Comparison of ENCODE assay signal across 13 mouse cellular contexts in genomic region chr19:44332326-44332725, GRCm38 (mm10). TPM values are rescaled to one million over a fixed set of nuclear protein-coding genes. Genes with fewer than 3 reads are reported as not detected.
DNase-seq lines count a peak whose midpoint lies in the region; ATAC-seq and TF ChIP-seq lines count a peak whose summit lies in the region.
"Had no signal": no experiment of that assay in that cellular context is flagged by ENCODE, and none has a peak within 500 bp of the region (broad histone marks: within the 10 kb centered on the region; RNA-seq: fewer than 3 reads in every experiment).

No protein-coding gene starts in this region.

- no peak for TF ChIP-seq EP300 in MEL (IDR thresholded peaks at IDR 0.05; ENCODE audit: low read depth in 1 of 2, low read length in 2 of 2)

- ATAC-seq in common myeloid progenitor, adult 5-6 weeks (replicated peaks; ENCODE audit: low read depth, poor library complexity, severe bottlenecking) = peak; percentile 32
- no peak for ATAC-seq in megakaryocyte, adult 5-6 weeks (ENCODE audit: poor library complexity, severe bottlenecking)
- ATAC-seq: liver, postnatal 0 days had no signal

- TF ChIP-seq POLR2A in MEL (IDR thresholded peaks at IDR 0.05; ENCODE audit: control insufficient read depth in 1 of 2, insufficient read depth in 1 of 2, low read depth in 1 of 2, low read length in 2 of 2, poor library complexity in 1 of 2) (no peak), myocyte (IDR thresholded peaks at IDR 0.05; ENCODE audit: insufficient read length, low read depth) (no peak)

- H3K27me3 ChIP-seq in MEL (ENCODE audit: control insufficient read depth in 1 of 2, insufficient read depth in 2 of 2, low read length in 2 of 2) (peaks cover 0 to 6% of the 10 kb centered on the region in 2 experiments; a peak in 3 of 4 replicates), myocyte (ENCODE audit: control insufficient read depth, insufficient read depth, insufficient read length) (no peaks in the 10 kb centered on the region)
- H3K27me3 ChIP-seq: heart, embryonic 12.5 days; kidney, embryonic 15.5 days; limb, embryonic 13.5 days; neural tube, embryonic 15.5 days had no signal

- H3K79me2 ChIP-seq in MEL (ENCODE audit: control insufficient read depth, insufficient read depth, low read length, poor library complexity) = no peaks in the 10 kb centered on the region
- no peaks in the 10 kb centered on the region for H3K79me2 ChIP-seq in myocyte (ENCODE audit: control insufficient read depth, insufficient read depth)

- DNase-seq in layer of hippocampus, adult 2 months (ENCODE audit: low spot score in 2 of 2) = peak; percentile 27 to 61
- DNase-seq in layer of hippocampus, adult 9-10 months (ENCODE audit: low spot score) = no peak
- DNase-seq in MEL (ENCODE audit: low read depth, low spot score) = no peak
- no peak for DNase-seq in ovary, postnatal 10 days (ENCODE audit: low spot score)
- DNase-seq: liver, postnatal 0 days had no signal

- H3K4me1 ChIP-seq in MEL (ENCODE audit: control insufficient read depth in 1 of 2, insufficient read depth in 2 of 2, low read length in 2 of 2) = peaks cover 2 to 14% of the 10 kb centered on the region in 2 experiments; a peak in 3 of 4 replicates
- H3K4me1 ChIP-seq: kidney, embryonic 15.5 days; limb, embryonic 13.5 days; neural tube, embryonic 15.5 days had no signal

- H3K36me3 ChIP-seq in MEL (ENCODE audit: control insufficient read depth in 1 of 2, insufficient read depth in 2 of 2, low read length in 2 of 2) (peaks cover 0 to 11% of the 10 kb centered on the region in 2 experiments; a peak in 2 of 4 replicates), myocyte (ENCODE audit: control insufficient read depth, insufficient read depth) (no peaks in the 10 kb centered on the region)
- H3K36me3 ChIP-seq: heart, embryonic 12.5 days; kidney, embryonic 15.5 days; neural tube, embryonic 15.5 days had no signal

- no peak overlapping the region for H3K9ac ChIP-seq in MEL (ENCODE audit: control insufficient read depth, low read depth, low read length, poor library complexity, severe bottlenecking)
- H3K9ac ChIP-seq: heart, embryonic 12.5 days; kidney, embryonic 15.5 days; limb, embryonic 13.5 days; liver, postnatal 0 days; neural tube, embryonic 15.5 days had no signal

- TF ChIP-seq CTCF in layer of hippocampus, adult 2 months (conservative IDR thresholded peaks at IDR 0.05) = no peak
- TF ChIP-seq CTCF in MEL (IDR thresholded peaks at IDR 0.05 in 2 of 3, conservative IDR thresholded peaks at IDR 0.05 in 1 of 3; ENCODE audit: control insufficient read depth in 1 of 3, insufficient read depth in 1 of 3, low read depth in 2 of 3, low read length in 3 of 3, poor library complexity in 1 of 3, severe bottlenecking in 1 of 3) = no peak

- H3ac ChIP-seq in myocyte (ENCODE audit: control insufficient read depth, insufficient read length) = no peak overlapping the region

- TF ChIP-seq RAD21 in MEL (IDR thresholded peaks at IDR 0.05; ENCODE audit: low read depth, low read length) = no peak

- no peak overlapping the region for H3K4me3 ChIP-seq in layer of hippocampus, adult 2 months
- H3K4me3 ChIP-seq in MEL (ENCODE audit: control insufficient read depth in 1 of 2, insufficient read depth in 1 of 2, low read depth in 2 of 2, low read length in 2 of 2) = no peak overlapping the region
- no peak overlapping the region for H3K4me3 ChIP-seq in myocyte
- H3K4me3 ChIP-seq: heart, embryonic 12.5 days; kidney, embryonic 15.5 days; limb, embryonic 13.5 days; neural tube, embryonic 15.5 days had no signal

- H3K4me2 ChIP-seq in myocyte (ENCODE audit: low read depth) = peak overlapping the region; percentile 81
- H3K4me2 ChIP-seq: heart, embryonic 12.5 days; kidney, embryonic 15.5 days; limb, embryonic 13.5 days; neural tube, embryonic 15.5 days had no signal

- peak overlapping the region; percentile 63; the same call in 1 of the 2 replicates for H3K27ac ChIP-seq in layer of hippocampus, adult 2 months
- H3K27ac ChIP-seq in MEL (ENCODE audit: control insufficient read depth, low read depth, low read length) = no peak overlapping the region
- H3K27ac ChIP-seq: kidney, embryonic 15.5 days; limb, embryonic 13.5 days; macrophage; neural tube, embryonic 15.5 days had no signal

- H3K9me3 ChIP-seq in MEL (replicated peaks; ENCODE audit: insufficient read depth, low read length) = no peaks in the 10 kb centered on the region
- H3K9me3 ChIP-seq: kidney, embryonic 15.5 days; limb, embryonic 13.5 days; neural tube, embryonic 15.5 days had no signal

TF ChIP-seq in MEL, 35 proteins besides CTCF, POLR2A, EP300 and RAD21:
- TF ChIP-seq CHD2 (IDR thresholded peaks at IDR 0.05; ENCODE audit: low read length) (no peak), MYB (IDR thresholded peaks at IDR 0.05; ENCODE audit: low read depth, low read length) (0 out of 2 replicates have a peak, but pooled peaks have one; percentile 4)

TF ChIP-seq in myocyte, 11 proteins besides CTCF, POLR2A, EP300 and RAD21:
- TF ChIP-seq MYOD1 (IDR thresholded peaks at IDR 0.05; ENCODE audit: control insufficient read depth in 1 of 3, insufficient read length in 2 of 3, low read depth in 2 of 3) (peak in 1 of 3 experiments; percentile 61), TCF12 (IDR thresholded peaks at IDR 0.05; ENCODE audit: insufficient read depth, poor library complexity, severe bottlenecking) (no peak)

RNA-seq across cellular contexts. Expression of gene Scd4, which starts 0.6 kb away (rescaled TPM):
- total RNA-seq in layer of hippocampus, adult 2 months (2021) = 1 to 10 TPM; 2.3 to 2.5 TPM
- total RNA-seq in MEL (2012; rRNA removed) = 0.16 and 0.31 TPM in 2 replicates
- under 1 TPM in 1 of 2 experiments, not detected in 1; 0.36 TPM for polyA plus RNA-seq in MEL (2012; ENCODE audit: insufficient read depth in 1 of 2, insufficient read length in 2 of 2, low read depth in 1 of 2, low replicate concordance in 2 of 2, missing spikeins in 1 of 2)
- 0.14 and 0.15 TPM in 2 replicates for total RNA-seq in common myeloid progenitor, adult 5-6 weeks (2017)
- polyA plus RNA-seq in myocyte (2012; fragmentation: generic; extraction: Trizol) = 0.16 TPM
- 0.40 TPM in 1 of 2 replicates, not detected in the other for total RNA-seq in megakaryocyte, adult 5-6 weeks (2015)
- 0.12 TPM in 1 of 2 replicates, not detected in the other for total RNA-seq in megakaryocyte, adult 5-6 weeks (2017)
- polyA plus RNA-seq: liver, postnatal 0 days had no signal

RNA-seq across cellular contexts. Expression of gene Scd2, which starts 38.9 kb away (rescaled TPM):
- total RNA-seq in layer of hippocampus, adult 2 months (2021) = 100 to 1,000 TPM; 597 to 622 TPM
- 392 and 554 TPM in 2 replicates for total RNA-seq in MEL (2012; rRNA removed)
- polyA plus RNA-seq in MEL (2012; ENCODE audit: insufficient read depth in 1 of 2, insufficient read length in 2 of 2, low read depth in 1 of 2, low replicate concordance in 2 of 2, missing spikeins in 1 of 2) (100 to 1,000 TPM in 1 of 2 experiments, 10 to 100 TPM in 1; 47.4 to 593 TPM), myocyte (2012; fragmentation: generic; extraction: Trizol) (868 TPM)
- 115 and 135 TPM in 2 replicates for total RNA-seq in common myeloid progenitor, adult 5-6 weeks (2017)
- total RNA-seq in megakaryocyte, adult 5-6 weeks (2015) = 30.0 and 33.3 TPM in 2 replicates
- total RNA-seq in megakaryocyte, adult 5-6 weeks (2017) = 26.9 and 28.9 TPM in 2 replicates

Comparison
In these comparisons a context has a peak if more than half of its experiments do, and no peak if none do; other contexts are left out.
1. DNase-seq: peak in layer of hippocampus, adult 2 months (2 of 2); none in layer of hippocampus, adult 9-10 months (single experiment), MEL (single experiment) and ovary, postnatal 10 days (single experiment).